Mouse (Mus musculus) limb, embryonic 13.5 days (tissue): ENCODE data around the gene Cd22. TPM values are rescaled to one million over a fixed set of nuclear protein-coding genes. Genes with fewer than 3 reads are reported as not detected.
"Not testable (repeated sequence)": the region's sequence is repeated elsewhere in the genome, so short reads cannot be mapped to it uniquely, and the experiment has no call there.

Experiments used
- ATAC-seq: fragments of 200-750 bp; cut with Nextera tagmentation; 2 replicates; pipeline ENCODE4 v1.8.0; 2017; ENCODE audit warnings: low read depth, moderate number of reproducible peaks, moderate TSS enrichment; ENCODE audit not compliant: low FRiP score
- H3K27ac ChIP-seq: fragments of 300-500 bp; sonication (generic); 2 replicates; pipeline ENCODE4 v1.5.1; 2015; ENCODE audit warnings: inconsistent platforms, mild to moderate bottlenecking, moderate library complexity
- H3K27me3 ChIP-seq: fragments of 300-500 bp; sonication (generic); 2 replicates; pipeline ENCODE4 v1.6.1; 2015; ENCODE audit warnings: mild to moderate bottlenecking, inconsistent platforms
- H3K36me3 ChIP-seq: fragments of 300-500 bp; sonication (generic); 2 replicates; pipeline ENCODE4 v1.6.1; 2015; ENCODE audit warnings: inconsistent platforms, mild to moderate bottlenecking, moderate library complexity
- H3K4me1 ChIP-seq: fragments of 300-500 bp; sonication (generic); 2 replicates; pipeline ENCODE4 v1.6.1; 2015; ENCODE audit warnings: inconsistent platforms
- H3K4me2 ChIP-seq: fragments of 300-500 bp; sonication (generic); replicated peaks from 2 replicates; pipeline ENCODE4 v1.6.1; 2015; ENCODE audit warnings: inconsistent platforms, mild to moderate bottlenecking, moderate library complexity
- H3K4me3 ChIP-seq: fragments of 300-500 bp; sonication (generic); 2 replicates; pipeline ENCODE4 v1.5.1; 2015; ENCODE audit warnings: moderate library complexity, mild to moderate bottlenecking, inconsistent platforms
- H3K9ac ChIP-seq: fragments of 300-500 bp; sonication (generic); 2 replicates; pipeline ENCODE4 v1.6.1; 2015; ENCODE audit warnings: mild to moderate bottlenecking, inconsistent platforms
- H3K9me3 ChIP-seq: fragments of 300-500 bp; sonication (generic); 2 replicates; pipeline ENCODE4 v1.6.1; 2016; ENCODE audit warnings: inconsistent platforms
- WGBS: fragments of 180-500 bp; shearing (Covaris S2); methylation state at CpG from one replicate; pipeline ENCODE4 v1.1.7; 2015; 5-methylcytosine and 5-hydroxymethylcytosine counted together
- polyA plus RNA-seq: library from polyadenylated mRNA; unstranded; fragments of >200 nt; fragmentation: Nextera tagmentation; extraction: Ambion mirVana; gene quantifications from 2 replicates; pipeline ENCODE4 v1.2.1, GENCODE M21; 2015

Cd22 gene
- 0.09 and 0.32 TPM in 2 replicates for polyA plus RNA-seq

- Histone ChIP-seq H3K4me1 (no peaks in the 10 kb centered on the region), H3K4me2 (no peak within 1 kb of the TSS), H3K9me3 (no peaks in the 10 kb centered on the region), H3K27me3 (no peaks in the 10 kb centered on the region), H3K27ac (no peak within 1 kb of the TSS), H3K36me3 (no peaks in the 10 kb centered on the region), H3K9ac (no peak within 1 kb of the TSS), H3K4me3 (no peak within 1 kb of the TSS)
- ATAC-seq = no peak
- WGBS = 71% methylated on average over 7 of the region's 7 CpGs
Observed at GRCm38 (mm10) chr7:30880176-30880575, at the start of gene Cd22. Cd22 (minus strand) TSS chr7:30880342.

GRCm38 (mm10) chr7:30924581-30924980, 44.4 kb upstream of the Cd22 start, which contains the start of gene Hamp2:
Hamp2 (minus strand) TSS chr7:30924681.
- not testable (repeated sequence) for H3K27me3 ChIP-seq, H3K4me1 ChIP-seq, H3K36me3 ChIP-seq, H3K9me3 ChIP-seq, H3K9ac ChIP-seq, H3K27ac ChIP-seq, ATAC-seq, H3K4me3 ChIP-seq, H3K4me2 ChIP-seq
- WGBS = 83% methylated on average over 2 of the region's 2 CpGs

- 73% methylated on average over 3 of the region's 3 CpGs for WGBS
- Histone ChIP-seq H3K27me3 (0 out of 2 replicates have a peak, but pooled peaks cover 2% of the 10 kb centered on the region), H3K9ac (no peak overlapping the region), H3K4me2 (no peak overlapping the region), H3K4me1 (no peaks in the 10 kb centered on the region), H3K27ac (no peak overlapping the region), H3K36me3 (no peaks in the 10 kb centered on the region), H3K9me3 (no peaks in the 10 kb centered on the region), H3K4me3 (no peak overlapping the region)
- no peak for ATAC-seq
Observed at GRCm38 (mm10) chr7:30924071-30924470, 43.9 kb upstream of the Cd22 start.

GRCm38 (mm10) chr7:30922490-30922889, 42.3 kb upstream of the Cd22 start:
- H3K27me3 ChIP-seq = not testable (repeated sequence)

GRCm38 (mm10) chr7:30920217-30920616, 40.1 kb upstream of the Cd22 start:
- H3K27ac ChIP-seq = no peak overlapping the region
- no peak overlapping the region for H3K9ac ChIP-seq
- H3K27me3 ChIP-seq = 0 out of 2 replicates have a peak, but pooled peaks cover 2% of the 10 kb centered on the region
- no peaks in the 10 kb centered on the region for H3K9me3 ChIP-seq
- no peak for ATAC-seq
- no peak overlapping the region for H3K4me3 ChIP-seq
- no peaks in the 10 kb centered on the region for H3K4me1 ChIP-seq
- WGBS = 64% methylated on average over 3 of the region's 3 CpGs
- no peaks in the 10 kb centered on the region for H3K36me3 ChIP-seq
- H3K4me2 ChIP-seq = no peak overlapping the region

More at GRCm38 (mm10) chr7:30922490-30922889, 42.3 kb upstream of the Cd22 start:
- H3K4me2 ChIP-seq, ATAC-seq, H3K9ac ChIP-seq, H3K9me3 ChIP-seq, H3K4me1 ChIP-seq, H3K4me3 ChIP-seq, H3K27ac ChIP-seq, H3K36me3 ChIP-seq: not testable (repeated sequence)
- 45% methylated on average over 3 of the region's 3 CpGs for WGBS

- no peak overlapping the region for H3K27ac ChIP-seq
- no peaks in the 10 kb centered on the region for H3K9me3 ChIP-seq
- no peak overlapping the region for H3K4me3 ChIP-seq
- H3K27me3 ChIP-seq = no peaks in the 10 kb centered on the region
- H3K4me2 ChIP-seq = no peak overlapping the region
- no peak overlapping the region for H3K9ac ChIP-seq
- ATAC-seq = no peak
- no peaks in the 10 kb centered on the region for H3K36me3 ChIP-seq
- H3K4me1 ChIP-seq = no peaks in the 10 kb centered on the region
- 52% methylated on average over 4 of the region's 4 CpGs for WGBS
Observed at GRCm38 (mm10) chr7:30917219-30917618, 37.1 kb upstream of the Cd22 start.

- no peak for ATAC-seq
- no peaks in the 10 kb centered on the region for H3K36me3 ChIP-seq
- no peak overlapping the region for H3K9ac ChIP-seq
- H3K9me3 ChIP-seq = no peaks in the 10 kb centered on the region
- no peak overlapping the region for H3K4me2 ChIP-seq
- no peaks in the 10 kb centered on the region for H3K27me3 ChIP-seq
- H3K4me3 ChIP-seq = no peak overlapping the region
- WGBS = 30% methylated on average over 6 of the region's 6 CpGs
- no peaks in the 10 kb centered on the region for H3K4me1 ChIP-seq
- no peak overlapping the region for H3K27ac ChIP-seq
Observed at GRCm38 (mm10) chr7:30916713-30917112, 36.6 kb upstream of the Cd22 start.

GRCm38 (mm10) chr7:30914732-30915131, 34.6 kb upstream of the Cd22 start, which contains the start of gene Mag:
Mag (minus strand) TSS chr7:30914873.
- no peaks in the 10 kb centered on the region for H3K9me3 ChIP-seq
- 67% methylated on average over 8 of the region's 8 CpGs for WGBS
- H3K27ac ChIP-seq = no peak within 1 kb of the TSS
- no peak for ATAC-seq
- no peak within 1 kb of the TSS for H3K4me2 ChIP-seq
- no peak within 1 kb of the TSS for H3K9ac ChIP-seq
- H3K4me1 ChIP-seq = no peaks in the 10 kb centered on the region
- H3K36me3 ChIP-seq = no peaks in the 10 kb centered on the region
- H3K4me3 ChIP-seq = no peak within 1 kb of the TSS
- H3K27me3 ChIP-seq = no peaks in the 10 kb centered on the region

- no peak overlapping the region for H3K4me2 ChIP-seq
- H3K9me3 ChIP-seq = no peaks in the 10 kb centered on the region
- H3K4me3 ChIP-seq = no peak overlapping the region
- H3K4me1 ChIP-seq = peaks cover 6% of the 10 kb centered on the region
- no peak overlapping the region for H3K9ac ChIP-seq
- no peak overlapping the region for H3K27ac ChIP-seq
- no peaks in the 10 kb centered on the region for H3K27me3 ChIP-seq
- no peaks in the 10 kb centered on the region for H3K36me3 ChIP-seq
- WGBS = 75% methylated on average over 6 of the region's 6 CpGs
- ATAC-seq = no peak
Observed at GRCm38 (mm10) chr7:30909773-30910172, 29.6 kb upstream of the Cd22 start.

- Histone ChIP-seq H3K9ac (no peak overlapping the region), H3K27ac (no peak overlapping the region), H3K9me3 (no peaks in the 10 kb centered on the region), H3K4me2 (peak overlapping the region; percentile 68), H3K36me3 (no peaks in the 10 kb centered on the region), H3K4me1 (peaks cover 6% of the 10 kb centered on the region), H3K4me3 (peak overlapping the region; percentile 32), H3K27me3 (no peaks in the 10 kb centered on the region)
- WGBS = 22% methylated on average over 16 of the region's 17 CpGs
- ATAC-seq = 0 out of 2 replicates have a peak, but pooled peaks have one; percentile 16
Observed at GRCm38 (mm10) chr7:30908992-30909431, 28.9 kb upstream of the Cd22 start.

- no peaks in the 10 kb centered on the region for H3K36me3 ChIP-seq
- no peak overlapping the region for H3K27ac ChIP-seq
- ATAC-seq = peak; percentile 66; the same call in 1 of the 2 replicates
- H3K4me2 ChIP-seq = peak overlapping the region; percentile 68
- H3K9ac ChIP-seq = peak overlapping the region; percentile 48
- 2% methylated on average over 22 of the region's 26 CpGs for WGBS
- H3K27me3 ChIP-seq = no peaks in the 10 kb centered on the region
- H3K9me3 ChIP-seq = no peaks in the 10 kb centered on the region
- H3K4me1 ChIP-seq = peaks cover 6% of the 10 kb centered on the region
- H3K4me3 ChIP-seq = peak overlapping the region; percentile 32
Observed at GRCm38 (mm10) chr7:30908277-30908991, 28.3 kb upstream of the Cd22 start.

GRCm38 (mm10) chr7:30904042-30904441, 23.9 kb upstream of the Cd22 start:
- ATAC-seq = no peak
- WGBS = 51% methylated on average over 4 of the region's 4 CpGs

More at GRCm38 (mm10) chr7:30904042-30904441, 23.9 kb upstream of the Cd22 start:
- no peaks in the 10 kb centered on the region for H3K9me3 ChIP-seq
- H3K4me1 ChIP-seq = peaks cover 12% of the 10 kb centered on the region
- no peak overlapping the region for H3K4me2 ChIP-seq
- no peak overlapping the region for H3K4me3 ChIP-seq
- no peaks in the 10 kb centered on the region for H3K27me3 ChIP-seq
- H3K9ac ChIP-seq = no peak overlapping the region
- no peaks in the 10 kb centered on the region for H3K36me3 ChIP-seq
- no peak overlapping the region for H3K27ac ChIP-seq
